Mouse (Mus musculus) olfactory bulb, adult 2 months (tissue): ENCODE measurements around the gene Igfbp5. TPM values are rescaled to one million over a fixed set of nuclear protein-coding genes. Genes with fewer than 3 reads are reported as not detected.

Experiments used
- H3K27ac ChIP-seq: fragments of 200-500 bp; 2 replicates; pipeline ENCODE4 v1.5.1; 2012; ENCODE audit warnings: low read depth, low read length; ENCODE audit not compliant: insufficient read depth
- H3K4me1 ChIP-seq: fragments of 200-500 bp; 2 replicates; pipeline ENCODE4 v1.6.1; 2012; ENCODE audit warnings: low read length; ENCODE audit not compliant: control insufficient read depth, insufficient read depth
- H3K4me3 ChIP-seq: fragments of 200-500 bp; 2 replicates; pipeline ENCODE4 v1.5.1; 2012; ENCODE audit warnings: mild to moderate bottlenecking, low read depth, low read length, moderate library complexity; ENCODE audit not compliant: insufficient read depth
- CTCF ChIP-seq: fragments of 200-500 bp; IDR thresholded peaks from 2 replicates; pipeline ENCODE4 v1.5.1; 2012; ENCODE audit warnings: low read depth, mild to moderate bottlenecking, low read length, moderate library complexity; ENCODE audit not compliant: insufficient read depth
- POLR2A ChIP-seq: fragments of 200-500 bp; IDR thresholded peaks from 2 replicates; pipeline ENCODE4 v1.6.1; 2012; ENCODE audit warnings: mild to moderate bottlenecking, low read depth, low read length, moderate library complexity; ENCODE audit not compliant: insufficient read depth
- WGBS: fragments of 180-500 bp; shearing (Covaris S2); methylation state at CpG from one replicate; pipeline ENCODE4 v1.1.7; 2018; 5-methylcytosine and 5-hydroxymethylcytosine counted together
- polyA plus RNA-seq: library from polyadenylated mRNA; stranded (reverse); fragments of >200 nt; gene quantifications from 2 replicates; pipeline ENCODE4 v1.2.4, GENCODE M21; 2012; ENCODE audit warnings: low replicate concordance; ENCODE audit not compliant: missing spikeins, insufficient read depth, insufficient read length

Igfbp5 gene
- polyA plus RNA-seq, 1 experiment: 101 TPM

GRCm38 (mm10) chr1:72877892-72878291, 3.2 kb upstream of the Igfbp5 start:
- 0% methylated on average over 3 of the region's 3 CpGs for WGBS
- H3K4me3 ChIP-seq: no peak overlapping the region
- peaks cover 23% of the 10 kb centered on the region for H3K4me1 ChIP-seq
- 0 out of 2 replicates have a peak, but pooled peaks have one; percentile 12 for TF ChIP-seq CTCF
- TF ChIP-seq POLR2A: no peak
- no peak overlapping the region; the same call in 1 of the 2 replicates for H3K27ac ChIP-seq

DNA sequence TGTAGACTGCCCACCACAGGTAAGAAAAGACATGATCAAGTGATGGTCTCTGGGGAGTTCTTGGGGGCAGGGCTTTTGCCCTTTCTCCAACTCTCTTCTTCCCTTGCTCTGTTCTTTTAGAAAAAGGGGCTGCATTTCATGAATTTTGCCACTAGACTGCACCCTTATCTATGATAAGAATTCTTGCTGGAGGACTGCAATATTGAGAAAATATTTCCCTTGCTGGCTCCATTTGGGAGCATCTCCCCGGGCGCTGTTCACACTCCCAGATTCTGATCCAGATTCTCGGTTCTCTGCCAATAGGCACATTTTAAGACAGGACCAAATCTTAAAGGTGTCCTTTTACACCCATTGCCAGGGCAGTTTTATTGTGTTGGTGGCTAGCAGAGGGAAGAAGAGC, 1.4 kb upstream of the Igfbp5 start:
- TF ChIP-seq POLR2A: no peak
- no peak for TF ChIP-seq CTCF
- H3K4me1 ChIP-seq: peaks cover 23% of the 10 kb centered on the region
- WGBS: 20% methylated on average over 3 of the region's 3 CpGs
- H3K4me3 ChIP-seq: no peak overlapping the region
- H3K27ac ChIP-seq: peak overlapping the region; percentile 53; the same call in 1 of the 2 replicates

DNA sequence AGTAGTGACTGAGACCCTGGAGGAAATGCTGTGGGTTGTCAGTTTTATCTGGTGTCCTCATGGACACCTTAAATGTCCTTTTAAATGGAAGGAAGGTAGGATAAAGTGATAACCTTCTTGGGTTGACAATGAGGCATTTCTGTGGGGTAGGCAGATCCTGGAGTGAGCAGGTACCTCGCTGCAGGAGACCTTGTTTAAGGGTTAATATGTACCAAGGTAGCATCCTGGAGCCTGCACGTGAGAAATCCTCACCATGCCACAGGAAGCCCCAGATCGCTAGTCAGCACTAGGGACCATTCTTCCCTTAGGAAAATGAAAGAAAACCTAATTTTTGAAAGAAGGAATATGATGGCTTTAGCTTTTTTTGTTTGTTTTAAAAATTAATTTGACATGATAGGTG, 1.0 kb upstream of the Igfbp5 start:
- TF ChIP-seq POLR2A: no peak
- TF ChIP-seq CTCF: no peak

DNA sequence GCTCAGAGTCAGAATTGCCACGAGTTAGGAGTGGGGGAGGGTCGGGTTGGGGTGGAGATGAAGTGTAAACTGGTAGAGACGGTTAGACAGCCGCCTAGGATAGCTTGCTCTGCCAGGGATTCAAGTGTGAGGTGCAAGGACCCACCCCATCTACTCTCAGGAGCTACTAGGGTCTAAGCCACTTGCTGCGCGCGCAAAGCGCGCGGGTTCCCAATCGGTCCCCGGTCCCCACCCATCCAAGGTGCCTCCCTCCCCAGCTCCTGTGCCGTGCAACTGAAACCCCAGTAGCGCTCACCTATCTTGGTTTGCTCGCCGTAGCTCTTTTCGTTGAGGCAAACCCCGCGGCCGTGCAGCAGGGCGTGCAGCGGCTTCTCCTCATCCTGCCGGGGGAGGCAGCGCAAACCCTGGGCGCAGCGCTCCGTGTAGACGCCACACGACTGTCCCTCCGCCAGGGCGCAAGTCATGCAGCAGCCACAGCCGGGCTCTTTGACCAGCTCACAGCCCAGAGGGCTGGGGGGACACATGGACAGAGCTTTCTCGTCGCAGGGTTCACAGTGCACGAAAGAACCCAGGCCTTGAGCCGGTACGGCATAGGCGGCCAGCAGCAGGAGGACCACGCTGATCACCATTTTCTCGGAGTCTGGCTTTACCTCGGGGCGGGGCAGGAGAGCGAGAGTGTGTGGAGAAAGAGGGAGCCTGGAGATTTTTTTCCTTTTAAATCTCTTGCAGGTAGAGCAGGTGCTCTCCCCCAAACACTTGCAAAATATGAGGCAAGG, 985 bp downstream of the Igfbp5 start:
- Histone ChIP-seq H3K4me3 (peak overlapping the region; percentile 55), H3K4me1 (peaks cover 31% of the 10 kb centered on the region), H3K27ac (peak overlapping the region; percentile 87)
- TF ChIP-seq CTCF (no peak), POLR2A (no peak)
- WGBS: under 1% methylated on average over 43 of the region's 43 CpGs

More for the DNA sequence above, 1.0 kb upstream of the Igfbp5 start:
- no peak overlapping the region for H3K27ac ChIP-seq
- no peak overlapping the region for H3K4me3 ChIP-seq
- 16% methylated on average over 3 of the region's 3 CpGs for WGBS
- H3K4me1 ChIP-seq: peaks cover 23% of the 10 kb centered on the region

DNA sequence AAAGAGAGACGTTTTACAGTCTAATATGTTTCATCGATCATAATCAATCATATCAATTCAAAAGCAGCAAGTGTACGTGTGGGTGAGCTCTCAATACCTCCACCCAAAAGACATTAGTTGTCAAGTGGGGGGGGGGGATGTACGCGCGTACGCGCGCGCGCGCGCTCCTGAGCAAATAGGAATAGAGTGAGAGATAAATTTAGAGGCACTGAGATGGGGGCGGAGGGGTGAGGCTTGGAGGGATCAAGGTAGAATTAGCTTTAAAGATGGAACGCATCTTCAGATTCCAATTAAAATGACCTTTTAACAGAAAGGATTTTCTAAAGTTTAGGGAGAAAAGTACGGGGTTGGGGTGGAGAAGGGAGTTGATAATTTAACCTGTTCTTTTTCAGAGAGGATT, 1.6 kb downstream of the Igfbp5 start:
- Histone ChIP-seq H3K4me1 (peaks cover 27% of the 10 kb centered on the region), H3K4me3 (peak overlapping the region; percentile 55), H3K27ac (no peak overlapping the region)
- under 1% methylated on average over 16 of the region's 16 CpGs for WGBS
- TF ChIP-seq CTCF: no peak

DNA sequence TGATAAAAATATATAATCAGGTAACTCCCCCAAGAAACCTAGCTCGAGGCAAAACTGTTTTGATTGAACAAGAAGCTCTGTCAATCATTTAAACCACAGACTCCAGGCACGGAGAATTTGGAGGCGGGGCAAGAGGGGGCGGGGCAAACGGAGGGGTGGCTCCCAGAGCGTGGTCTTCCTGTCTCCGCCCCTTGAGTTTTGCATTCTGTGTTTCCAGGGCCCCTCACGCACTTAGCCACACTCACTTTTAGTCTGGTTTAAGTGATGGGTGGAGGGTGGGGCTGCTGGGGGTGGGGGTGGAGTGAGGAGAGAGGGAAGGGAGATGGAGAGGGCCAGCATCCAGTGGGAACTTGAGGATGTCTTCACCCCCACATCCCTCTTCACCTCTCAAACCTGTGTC, 2.2 kb downstream of the Igfbp5 start:
- Histone ChIP-seq H3K27ac (no peak overlapping the region), H3K4me3 (0 out of 2 replicates have a peak overlapping the region, but pooled peaks have one; percentile 5), H3K4me1 (peaks cover 27% of the 10 kb centered on the region)
- 0% methylated on average over 8 of the region's 8 CpGs for WGBS
- no peak for TF ChIP-seq POLR2A
- no peak for TF ChIP-seq CTCF

- Histone ChIP-seq H3K27ac (peak overlapping the region; percentile 45), H3K4me1 (peaks cover 30% of the 10 kb centered on the region), H3K4me3 (peak overlapping the region; percentile 33)
- TF ChIP-seq CTCF: no peak
- no peak for TF ChIP-seq POLR2A
- under 1% methylated on average over 34 of the region's 34 CpGs for WGBS
Measured at GRCm38 (mm10) chr1:72871697-72872411, 2.8 kb downstream of the Igfbp5 start.

- Histone ChIP-seq H3K4me1 (peaks cover 31% of the 10 kb centered on the region), H3K4me3 (peak overlapping the region; percentile 33), H3K27ac (peak overlapping the region; percentile 45)
- 1% methylated on average over 6 of the region's 6 CpGs for WGBS
- TF ChIP-seq POLR2A (no peak), CTCF (no peak)
Measured at GRCm38 (mm10) chr1:72871337-72871696, 3.4 kb downstream of the Igfbp5 start.
